Mouse (Mus musculus): ENCODE measurements around the gene Ago3.

Ago3 gene

DNA sequence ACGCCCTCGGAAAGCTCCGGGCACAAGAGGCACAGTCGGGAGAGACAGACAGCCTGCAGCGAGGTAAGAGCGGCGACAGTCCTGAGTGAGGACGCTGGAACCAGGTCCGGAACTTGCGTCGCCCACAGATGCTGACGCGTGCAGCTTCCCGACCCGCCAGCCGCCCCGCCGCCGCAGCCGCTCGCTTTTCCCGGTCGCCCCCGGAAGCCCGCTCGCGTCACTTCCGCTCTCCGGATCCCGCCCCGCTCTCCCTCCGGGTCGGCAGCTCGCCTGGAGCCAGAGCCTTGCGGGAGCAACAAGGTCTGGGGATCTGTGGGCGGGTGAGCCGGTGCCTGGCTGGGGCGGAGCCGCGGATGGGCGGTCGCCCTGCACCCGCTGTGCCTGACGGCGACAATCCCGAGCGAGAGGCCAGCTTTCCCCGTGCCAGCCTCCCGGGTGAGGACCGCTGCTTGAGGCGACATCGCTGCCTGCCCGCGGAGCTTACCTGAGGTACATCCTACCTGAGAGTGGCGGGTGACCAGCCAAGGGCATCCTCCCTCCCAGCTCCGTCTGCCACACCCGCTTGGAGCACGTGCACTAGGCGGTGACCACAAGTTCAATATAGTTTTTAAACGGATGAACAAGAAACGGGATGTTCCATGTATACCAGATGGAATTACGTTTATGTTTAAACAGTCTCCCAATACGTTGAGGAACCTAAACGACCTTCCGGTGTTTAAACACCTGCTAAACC, at the start of gene Ago3:
Ago3 (minus strand) TSS at position 210 of the 733 bp plus-strand sequence.
- peak; percentile 92 to 96 for DNase-seq (ENCODE audit: low spot score in 2 of 2)

DNA sequence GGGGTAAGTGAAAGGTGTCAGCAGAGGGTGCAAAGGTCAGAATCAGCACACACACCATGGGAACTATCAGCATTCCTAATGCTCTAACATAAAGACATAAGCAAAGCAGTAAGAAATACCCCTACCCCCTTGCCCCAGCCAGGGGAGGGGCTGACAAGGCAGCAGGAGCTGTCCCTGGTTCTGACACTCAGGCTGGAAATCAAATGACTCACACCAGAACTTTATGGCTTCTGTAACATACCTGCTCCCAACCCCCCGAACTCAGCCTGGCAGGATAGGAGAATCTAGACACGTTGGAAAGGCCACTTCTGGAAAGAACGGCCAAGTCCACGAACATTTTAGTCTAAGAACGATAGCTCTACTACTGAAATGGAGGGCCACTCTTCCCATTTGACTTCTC, 43.7 kb upstream of the Ago3 start:
- no peak for DNase-seq (ENCODE audit: low spot score in 2 of 2)

DNA sequence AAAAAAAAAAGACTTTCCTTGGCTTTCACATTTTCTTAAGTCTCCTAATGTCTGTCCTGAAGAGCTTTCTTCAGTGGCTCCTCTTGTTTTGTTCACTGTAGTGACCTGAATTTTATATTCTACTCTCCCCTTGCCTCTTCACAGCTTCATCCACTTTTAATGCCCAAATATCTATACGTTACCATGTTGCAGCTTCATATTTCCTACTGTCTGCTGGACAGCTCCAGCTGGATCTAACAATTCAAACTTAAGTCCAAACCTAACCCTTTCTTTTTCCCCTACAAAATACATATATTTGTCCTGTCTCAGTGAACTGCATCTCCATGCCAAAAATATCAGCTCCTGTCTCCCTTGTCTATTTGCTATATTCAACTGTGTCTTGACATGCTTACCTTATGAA, 40.0 kb upstream of the Ago3 start:
- no peak for DNase-seq (ENCODE audit: low spot score in 2 of 2)

DNA sequence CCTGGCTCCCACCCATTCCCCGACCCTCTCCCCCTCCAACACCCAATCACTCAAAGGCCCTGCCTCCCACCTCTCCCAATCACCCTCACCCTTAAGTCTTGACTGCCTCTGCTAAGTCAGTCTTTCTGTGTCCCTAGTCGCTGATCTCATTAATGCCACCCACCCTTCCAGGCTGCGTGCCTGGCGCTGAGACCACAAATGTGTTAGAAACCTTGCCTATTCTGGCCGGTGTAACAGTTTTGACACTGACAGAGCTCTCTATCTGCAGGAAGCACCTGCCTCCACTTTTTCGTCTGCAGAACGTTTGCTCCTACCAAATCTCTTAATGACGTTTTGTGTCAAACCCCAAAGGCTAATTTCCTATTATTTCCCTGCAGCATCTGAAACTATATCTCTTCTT, 39.6 kb upstream of the Ago3 start:
- peak in 1 of 2 experiments; percentile 52 for DNase-seq (ENCODE audit: low spot score in 2 of 2)

DNA sequence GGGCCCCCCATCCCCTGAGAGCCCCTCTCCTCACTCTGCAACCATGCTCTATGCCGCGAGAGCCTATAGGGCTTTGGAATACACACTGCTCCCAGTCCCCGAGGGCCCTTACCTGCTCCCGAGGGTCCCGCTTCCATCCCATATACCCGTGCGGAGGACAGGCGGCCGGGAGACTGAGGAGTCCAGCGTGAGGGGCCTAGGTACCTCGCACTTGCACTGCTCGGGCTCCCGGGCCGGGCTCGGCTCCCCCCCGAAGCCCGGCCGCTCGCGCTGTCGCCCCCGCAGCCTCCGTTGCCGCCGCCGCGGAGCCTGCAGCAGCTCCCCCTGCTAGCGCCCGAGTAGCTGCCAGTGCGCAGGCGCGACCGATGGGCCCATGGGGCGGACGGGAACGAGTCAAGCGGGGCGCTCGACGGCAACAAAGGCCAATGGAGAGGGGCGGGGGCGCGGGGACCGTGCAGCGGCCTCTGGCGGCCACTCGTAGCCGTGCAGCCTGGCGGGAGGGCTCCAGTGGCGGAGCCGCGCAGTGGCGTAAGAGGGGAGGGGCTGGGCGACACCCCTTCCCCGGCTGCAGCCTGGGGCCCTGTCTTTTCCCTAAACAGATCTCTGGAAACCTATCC, 39.0 kb upstream of the Ago3 start, which contains the start of gene Ago1:
Ago1 (minus strand) TSS at position 299 of the 617 bp plus-strand sequence.
- DNase-seq (ENCODE audit: low spot score in 2 of 2), result peak; percentile 93

DNA sequence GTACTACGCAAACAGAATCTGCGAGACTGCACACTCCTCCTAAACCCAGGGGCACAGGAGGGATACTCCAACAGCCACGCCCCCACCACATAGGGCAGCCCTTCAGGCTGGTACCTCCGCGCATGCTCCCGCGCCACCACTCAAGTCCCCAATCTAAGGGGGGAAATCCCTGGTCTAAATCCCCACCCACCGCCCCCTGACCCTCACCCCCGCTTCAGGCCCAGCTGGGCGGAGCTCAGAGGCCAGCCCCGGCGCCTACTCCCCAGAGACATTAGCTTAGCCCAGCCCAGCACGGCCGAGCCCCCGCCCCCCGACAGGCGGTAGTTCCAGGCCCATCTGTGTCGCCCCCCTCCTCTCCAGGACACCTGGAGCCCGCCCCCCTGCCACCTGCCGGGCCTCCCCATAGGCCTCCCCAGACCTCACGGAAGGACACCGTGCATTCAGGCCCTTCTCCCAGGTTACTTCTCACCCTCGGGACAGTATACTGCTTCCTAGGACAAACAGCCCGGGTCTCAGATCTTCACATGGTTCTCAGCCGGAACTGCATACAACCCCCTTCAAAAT, 38.4 kb upstream of the Ago3 start:
- peak; percentile 26 to 39 for DNase-seq (ENCODE audit: low spot score in 2 of 2)

DNA sequence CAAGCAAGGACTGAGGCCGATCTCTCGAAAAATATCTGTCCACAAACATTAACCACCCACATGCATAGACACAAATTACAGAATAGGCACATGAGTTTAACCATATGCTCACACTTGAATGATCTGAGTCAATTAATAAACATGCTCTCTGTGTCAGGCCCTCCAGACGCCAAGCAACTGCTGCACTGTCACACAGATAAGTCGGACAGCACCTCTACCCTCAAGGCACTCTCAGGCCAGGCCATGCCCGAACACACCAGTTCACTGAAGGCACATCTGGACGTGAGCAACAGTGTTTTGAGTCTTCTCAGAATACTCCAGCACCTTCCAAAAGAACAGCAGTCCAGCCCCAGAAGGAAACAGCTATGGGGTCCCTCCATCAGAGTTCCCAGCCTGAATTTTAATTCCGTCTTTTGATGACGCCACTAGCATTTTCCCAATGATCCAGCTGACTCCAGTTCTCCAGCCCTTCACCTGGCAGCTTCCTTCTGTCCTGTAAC, 36.9 kb upstream of the Ago3 start:
- no peak for DNase-seq (ENCODE audit: low spot score in 2 of 2)

- peak in 1 of 2 experiments; percentile 14 for DNase-seq (ENCODE audit: low spot score in 2 of 2)
Observed at GRCm38 (mm10) chr4:126465843-126466242, 36.5 kb upstream of the Ago3 start.

GRCm38 (mm10) chr4:126464892-126465235, 35.5 kb upstream of the Ago3 start:
- no peak for DNase-seq (ENCODE audit: low spot score in 2 of 2)

- DNase-seq (ENCODE audit: low spot score in 2 of 2), result no peak
Observed at GRCm38 (mm10) chr4:126464189-126464891, 35.0 kb upstream of the Ago3 start.

DNA sequence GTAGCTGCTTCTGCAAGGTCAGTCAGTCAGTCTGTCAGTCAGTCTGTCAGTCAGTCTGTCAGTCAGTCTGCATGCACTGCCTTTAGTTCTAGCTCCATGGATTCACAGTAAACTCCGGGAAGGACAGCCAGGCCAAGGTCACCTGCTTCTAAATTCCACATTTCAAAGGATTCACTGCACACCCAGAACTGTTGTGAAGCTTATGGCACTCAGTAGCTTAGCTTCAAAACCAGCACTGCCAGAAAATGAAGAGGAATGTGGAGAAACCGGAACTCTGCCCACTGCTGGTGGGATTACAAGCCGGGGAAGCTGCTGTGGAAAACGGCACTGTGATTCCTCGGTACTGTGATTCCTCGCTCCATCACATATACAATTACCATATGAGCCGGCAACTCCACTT, 26.1 kb upstream of the Ago3 start:
- DNase-seq (ENCODE audit: low spot score in 2 of 2), result no peak

DNA sequence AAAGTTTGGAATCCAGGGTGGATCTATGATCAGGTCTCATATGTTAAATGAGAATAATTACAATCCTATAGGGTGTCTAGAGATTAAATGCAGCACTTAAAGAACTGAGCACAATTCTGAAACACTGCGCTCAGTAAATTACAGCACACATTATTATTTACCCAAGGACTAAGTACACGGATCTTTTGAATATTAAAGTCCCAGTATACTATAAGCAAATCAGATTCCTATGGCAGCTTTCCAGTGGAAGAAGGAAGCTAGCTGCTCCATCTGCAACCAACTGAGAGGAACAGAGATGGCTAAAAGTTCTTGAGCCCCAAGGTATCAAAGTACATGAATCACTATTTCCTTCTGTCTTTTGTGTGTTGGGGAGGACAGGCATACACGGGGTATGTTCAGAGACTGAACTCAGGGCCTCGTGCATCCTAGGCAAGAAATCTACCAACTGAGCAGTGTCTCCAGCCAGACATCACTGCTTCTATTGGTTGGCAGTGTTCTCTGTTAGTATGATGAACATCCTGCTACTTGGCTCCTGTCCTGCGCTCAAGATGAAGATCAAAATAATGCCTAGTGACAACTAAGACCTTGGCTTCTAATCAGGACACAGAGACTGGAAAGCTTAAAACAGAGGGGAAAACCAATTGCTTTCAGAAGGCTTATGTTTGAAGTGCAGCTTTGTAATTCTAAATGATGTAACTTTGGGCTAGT, 25.3 kb upstream of the Ago3 start:
- DNase-seq (ENCODE audit: low spot score in 2 of 2), result no peak

- DNase-seq (ENCODE audit: low spot score in 2 of 2), result no peak
Observed at GRCm38 (mm10) chr4:126450268-126450667, 20.9 kb upstream of the Ago3 start.

DNA sequence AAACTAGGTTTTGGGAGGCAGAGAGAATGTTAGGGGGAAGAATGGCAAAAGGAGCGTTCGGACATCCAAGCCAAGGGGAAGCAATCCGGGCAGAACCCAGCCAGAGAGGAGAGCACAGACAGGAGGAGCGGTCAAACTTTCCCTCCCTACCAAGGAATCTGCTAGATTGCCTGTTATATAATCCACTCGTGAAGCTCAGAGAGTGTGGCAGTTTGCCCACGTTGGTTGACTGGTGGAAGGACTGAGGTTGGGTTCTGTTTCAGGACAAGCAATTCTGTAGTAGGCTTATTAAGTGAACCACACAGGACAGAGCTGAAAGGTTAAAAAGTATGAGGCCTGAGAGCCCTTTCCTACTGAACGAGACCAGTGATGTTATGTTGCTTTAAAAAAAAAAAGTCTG, 17.8 kb upstream of the Ago3 start:
- DNase-seq (ENCODE audit: low spot score in 2 of 2), result no peak

DNA sequence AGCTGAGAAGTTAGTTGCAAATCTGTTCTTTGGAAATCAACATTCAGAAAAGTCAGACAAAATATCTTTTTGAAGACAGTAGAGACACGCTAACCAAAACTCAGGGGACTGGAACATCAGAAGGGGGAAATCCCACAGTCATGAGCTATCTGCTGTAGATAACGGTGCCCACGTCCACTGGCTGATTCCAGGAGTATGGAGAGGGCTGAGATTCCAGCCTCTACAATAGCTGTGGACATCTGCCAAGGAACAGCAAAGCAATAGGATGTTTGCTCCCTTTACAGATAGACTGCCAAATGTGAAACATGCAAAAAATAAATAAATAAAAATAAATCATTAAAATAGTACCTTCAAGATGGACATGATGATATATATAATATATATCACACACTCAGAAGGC, 15.2 kb upstream of the Ago3 start:
- DNase-seq (ENCODE audit: low spot score in 2 of 2), result no peak

DNA sequence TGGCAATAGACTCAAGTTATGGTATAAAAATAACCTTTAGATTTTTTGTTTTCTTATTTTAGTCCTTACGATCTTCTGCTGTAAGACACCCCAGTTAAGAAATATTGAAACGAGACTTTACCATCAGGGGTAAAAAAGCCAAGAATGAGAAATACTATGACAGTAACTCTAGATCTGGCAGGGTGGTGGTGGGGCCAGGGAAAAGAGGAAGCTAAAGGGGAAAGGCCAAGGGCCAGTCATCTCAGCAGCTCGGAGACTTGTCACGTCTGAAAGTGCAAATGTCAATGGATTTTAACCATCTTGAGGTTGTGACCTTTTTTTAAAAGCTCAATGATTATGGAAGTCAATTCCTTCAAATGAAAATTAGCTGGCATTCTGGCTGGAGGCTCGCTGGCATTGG, 8.9 kb upstream of the Ago3 start:
- no peak for DNase-seq (ENCODE audit: low spot score in 2 of 2)

DNA sequence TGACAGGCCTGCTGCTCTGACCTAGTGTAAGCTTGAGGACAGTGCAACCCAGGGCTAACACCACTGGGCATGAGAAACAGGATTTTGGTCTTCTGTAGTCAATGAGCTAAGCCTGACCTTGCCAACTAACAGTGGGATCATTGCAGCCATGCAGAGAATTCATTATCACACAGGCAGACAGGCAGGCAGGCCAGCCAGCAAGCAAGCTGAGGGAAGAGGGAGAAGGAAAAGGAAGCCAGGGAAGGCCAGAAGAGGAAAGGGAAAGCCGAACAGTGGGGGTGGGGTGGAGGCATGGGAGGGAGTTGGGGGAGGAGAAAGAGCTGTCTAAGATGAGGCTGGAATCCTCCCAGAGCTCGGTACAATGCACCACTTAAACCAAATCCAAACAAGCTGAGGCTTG, 6.9 kb upstream of the Ago3 start:
- DNase-seq (ENCODE audit: low spot score in 2 of 2), result no peak

GRCm38 (mm10) chr4:126434094-126434493, 4.7 kb upstream of the Ago3 start:
- no peak for DNase-seq (ENCODE audit: low spot score in 2 of 2)

GRCm38 (mm10) chr4:126433175-126433574, 3.8 kb upstream of the Ago3 start:
- no peak for DNase-seq (ENCODE audit: low spot score in 2 of 2)

GRCm38 (mm10) chr4:126431746-126432145, 2.4 kb upstream of the Ago3 start:
- DNase-seq (ENCODE audit: low spot score in 2 of 2), result no peak

GRCm38 (mm10) chr4:126428682-126429346, 542 bp downstream of the Ago3 start:
- no peak for DNase-seq (ENCODE audit: low spot score in 2 of 2)
